In the genomic region with DNA sequence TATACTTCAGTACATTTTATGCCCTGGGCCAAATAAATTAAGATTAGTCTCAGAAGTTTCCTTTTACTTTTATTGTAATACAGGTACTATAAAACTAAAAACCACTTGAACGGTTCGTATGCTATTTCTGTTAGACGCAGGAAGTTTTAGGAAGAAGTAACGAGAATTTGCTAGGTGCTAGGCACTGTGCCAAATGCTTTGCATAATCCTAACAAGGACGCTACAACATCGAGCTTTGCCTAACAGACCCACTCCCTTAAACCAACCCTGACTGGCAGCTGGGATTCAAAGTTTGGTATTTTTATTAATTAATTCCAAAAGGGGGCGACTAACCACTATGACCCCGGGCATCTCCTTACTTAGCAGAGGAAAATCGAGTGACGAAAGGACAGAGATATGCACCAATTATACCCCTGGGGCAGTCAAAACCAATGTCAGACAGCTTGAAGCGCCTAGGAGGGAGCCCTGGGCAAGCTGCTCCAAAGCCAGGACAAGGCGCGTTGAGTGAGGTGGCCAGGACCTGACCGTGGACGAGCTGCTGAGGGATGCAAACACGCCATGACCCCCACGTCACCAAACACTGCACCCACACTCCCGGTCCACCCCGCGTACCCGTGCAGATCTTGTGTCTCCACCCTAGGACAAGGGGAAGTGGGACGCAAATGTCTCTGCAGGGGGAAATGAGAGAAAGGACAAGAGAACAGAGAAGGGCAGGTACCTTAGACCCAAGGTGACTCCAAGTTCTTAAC, we compare ENCODE assay signal across 8 mouse cellular contexts. TPM values are rescaled to one million over a fixed set of nuclear protein-coding genes. Genes with fewer than 3 reads are reported as not detected.
DNase-seq lines count a peak whose midpoint lies in the region; ATAC-seq lines count a peak whose summit lies in the region.

No protein-coding gene starts in this region.

- peak; percentile 39 for ATAC-seq in forebrain, embryonic 16.5 days
- ATAC-seq in midbrain, embryonic 12.5 days (ENCODE audit: low FRiP score, low read depth): peak; percentile 70

- H3K4me2 ChIP-seq in forebrain, embryonic 16.5 days (ENCODE audit: low read length): peak overlapping the region; percentile 89
- peak overlapping the region; percentile 96 for H3K4me2 ChIP-seq in midbrain, embryonic 12.5 days (replicated peaks)

- peaks cover 5% of the 10 kb centered on the region for H3K4me1 ChIP-seq in forebrain, embryonic 16.5 days (replicated peaks; ENCODE audit: control insufficient read depth, insufficient read depth, low read length)
- peaks cover 4% of the 10 kb centered on the region; the same call in 1 of the 2 replicates for H3K4me1 ChIP-seq in limb, embryonic 10.5 days
- peaks cover 4% of the 10 kb centered on the region; the same call in 1 of the 2 replicates for H3K4me1 ChIP-seq in midbrain, embryonic 12.5 days

- peak overlapping the region; percentile 60 for H3K4me3 ChIP-seq in forebrain, embryonic 16.5 days (replicated peaks; ENCODE audit: low read length)
- peak overlapping the region; percentile 71 for H3K4me3 ChIP-seq in limb, embryonic 10.5 days
- H3K4me3 ChIP-seq in midbrain, embryonic 12.5 days: peak overlapping the region; percentile 67

- 1% methylated on average over 22 of the region's 22 CpGs for WGBS in forebrain, embryonic 16.5 days
- 9% methylated on average over 22 of the region's 22 CpGs for WGBS in limb, embryonic 10.5 days
- 7% methylated on average over 22 of the region's 22 CpGs for WGBS in midbrain, embryonic 12.5 days

- H3K27me3 ChIP-seq in forebrain, embryonic 16.5 days (replicated peaks; ENCODE audit: control insufficient read depth, insufficient read depth, low read length): no peaks in the 10 kb centered on the region
- H3K27me3 ChIP-seq in limb, embryonic 10.5 days (ENCODE audit: low read depth, poor library complexity, severe bottlenecking): no peaks in the 10 kb centered on the region
- H3K27me3 ChIP-seq in midbrain, embryonic 12.5 days: no peaks in the 10 kb centered on the region

- no peaks in the 10 kb centered on the region for H3K36me3 ChIP-seq in forebrain, embryonic 16.5 days (ENCODE audit: control insufficient read depth, insufficient read depth)
- no peaks in the 10 kb centered on the region for H3K36me3 ChIP-seq in limb, embryonic 10.5 days
- H3K36me3 ChIP-seq in midbrain, embryonic 12.5 days: no peaks in the 10 kb centered on the region

- no peak overlapping the region for H3K27ac ChIP-seq in forebrain, embryonic 16.5 days (ENCODE audit: low read length)
- H3K27ac ChIP-seq in limb, embryonic 10.5 days: peak overlapping the region; percentile 81
- no peak overlapping the region for H3K27ac ChIP-seq in midbrain, embryonic 12.5 days (replicated peaks)

- DNase-seq in cerebellum, adult 11-12 months: peak; percentile 43
- DNase-seq in cerebellum, adult 11 months: no peak
- peak; percentile 8 for DNase-seq in thymus, postnatal 0 days (ENCODE audit: low spot score)
- DNase-seq in thymus, postnatal 25 days: no peak
- DNase-seq in limb, embryonic 10.5 days (ENCODE audit: low spot score): no peak
- no peak for DNase-seq in B cell, adult 2 months

- H3K9me3 ChIP-seq in forebrain, embryonic 16.5 days (ENCODE audit: control insufficient read depth, low read length): no peaks in the 10 kb centered on the region
- H3K9me3 ChIP-seq in limb, embryonic 10.5 days (replicated peaks): no peaks in the 10 kb centered on the region
- no peaks in the 10 kb centered on the region for H3K9me3 ChIP-seq in midbrain, embryonic 12.5 days

- peak overlapping the region; percentile 30 for H3K9ac ChIP-seq in forebrain, embryonic 16.5 days (replicated peaks; ENCODE audit: low read depth, low read length)
- peak overlapping the region; percentile 59; the same call in 1 of the 2 replicates for H3K9ac ChIP-seq in midbrain, embryonic 12.5 days (replicated peaks)

RNA-seq across cellular contexts. Expression of gene Cep128, which starts 0.5 kb away (rescaled TPM):
- polyA plus RNA-seq in thymus, postnatal 0 days (2015; fragmentation: Nextera tagmentation; extraction: Ambion mirVana): 8.1 and 8.8 TPM in 2 replicates
- polyA plus RNA-seq in forebrain, embryonic 16.5 days (2015; fragmentation: Nextera tagmentation; extraction: Ambion mirVana): 6.4 and 6.8 TPM in 2 replicates
- 9.5 and 10.2 TPM in 2 replicates for polyA plus RNA-seq in limb, embryonic 10.5 days (2016; fragmentation: Nextera tagmentation; extraction: Ambion mirVana)
- 8.5 and 10.1 TPM in 2 replicates for polyA plus RNA-seq in midbrain, embryonic 12.5 days (2016; fragmentation: Nextera tagmentation; extraction: Ambion mirVana)

RNA-seq across cellular contexts. Expression of gene Tshr, which starts 0.7 kb away (rescaled TPM):
- 0.08 TPM in 1 of 2 replicates, not detected in the other for polyA plus RNA-seq in thymus, postnatal 0 days (2015; fragmentation: Nextera tagmentation; extraction: Ambion mirVana)
- 0.95 and 1.7 TPM in 2 replicates for polyA plus RNA-seq in forebrain, embryonic 16.5 days (2015; fragmentation: Nextera tagmentation; extraction: Ambion mirVana)
- polyA plus RNA-seq in limb, embryonic 10.5 days (2016; fragmentation: Nextera tagmentation; extraction: Ambion mirVana): 0.09 TPM in 1 of 2 replicates, not detected in the other
- polyA plus RNA-seq in midbrain, embryonic 12.5 days (2016; fragmentation: Nextera tagmentation; extraction: Ambion mirVana): 0.10 and 0.18 TPM in 2 replicates

Comparison
In these comparisons a context has a peak if more than half of its experiments do, and no peak if none do; other contexts are left out.
1. DNase-seq: peak in cerebellum, adult 11-12 months (single experiment) and thymus, postnatal 0 days (single experiment); none in cerebellum, adult 11 months (single experiment), thymus, postnatal 25 days (single experiment), limb, embryonic 10.5 days (single experiment) and B cell, adult 2 months (0 of 2).
2. Peak in every context shown above with its lines, with median percentiles within 50 percentile points of each other: H3K4me3 ChIP-seq.